Mouse (Mus musculus) macrophage (primary cell): ENCODE measurements at regions not wholly inside any gene's neighbourhood (a gene's known extent, or its start where the extent isn't known, plus 50 kb on each side); places are given as distances from the start of the nearest gene placed in this dataset.

Experiments
- H3K27ac ChIP-seq: fragments of 350-480 bp; formaldehyde crosslinking; 2 replicates; pipeline ENCODE4 v1.9.0; 2021
- H3K36me3 ChIP-seq: fragments of 350-480 bp; formaldehyde crosslinking; 2 replicates; pipeline ENCODE4 v1.9.0; 2021; ENCODE audit errors: inconsistent target
- H3K4me3 ChIP-seq: fragments of 350-480 bp; formaldehyde crosslinking; 2 replicates; pipeline ENCODE4 v1.9.0; 2021; ENCODE audit errors: inconsistent target
- H3K79me2 ChIP-seq: fragments of 350-480 bp; formaldehyde crosslinking; 2 replicates; pipeline ENCODE4 v1.9.0; 2021; ENCODE audit errors: inconsistent target
- WGBS: methylation state at CpG from one replicate; pipeline ENCODE4 v1.1.7; 2026; ENCODE audit warnings: inconsistent platforms; ENCODE audit not compliant: missing documents; 5-methylcytosine and 5-hydroxymethylcytosine counted together

- WGBS, result 9% methylated on average over 3 of the region's 3 CpGs
- Histone ChIP-seq H3K27ac (peak overlapping the region; percentile 54), H3K79me2 (no peaks in the 10 kb centered on the region), H3K36me3 (no peaks in the 10 kb centered on the region), H3K4me3 (no peak overlapping the region)
These were observed 102.5 kb upstream of the Tmc3 start for GRCm38 (mm10) chr7:83482254-83482653.

- no peaks in the 10 kb centered on the region for H3K36me3 ChIP-seq
- peak overlapping the region; percentile 54 for H3K27ac ChIP-seq
- H3K4me3 ChIP-seq, result no peak overlapping the region
- 15% methylated on average over 7 of the region's 7 CpGs for WGBS
- no peaks in the 10 kb centered on the region for H3K79me2 ChIP-seq
These were observed 101.9 kb upstream of the Tmc3 start for GRCm38 (mm10) chr7:83482671-83483304.

GRCm38 (mm10) chr7:83486156-83486750 lies 98.5 kb upstream of the Tmc3 start:
- no peak overlapping the region for H3K4me3 ChIP-seq
- 92% methylated on average over 2 of the region's 2 CpGs for WGBS
- no peaks in the 10 kb centered on the region for H3K79me2 ChIP-seq
- no peak overlapping the region for H3K27ac ChIP-seq
- H3K36me3 ChIP-seq, result no peaks in the 10 kb centered on the region

- Histone ChIP-seq H3K79me2 (no peaks in the 10 kb centered on the region), H3K36me3 (no peaks in the 10 kb centered on the region), H3K27ac (no peak overlapping the region), H3K4me3 (no peak overlapping the region)
- WGBS, result 64% methylated on average over 1 of the region's 1 CpGs
These were observed 94.9 kb upstream of the Tmc3 start for GRCm38 (mm10) chr7:83489790-83490189.

- no peak overlapping the region for H3K27ac ChIP-seq
- no peak overlapping the region for H3K4me3 ChIP-seq
- WGBS, result 77% methylated on average over 2 of the region's 2 CpGs
- no peaks in the 10 kb centered on the region for H3K79me2 ChIP-seq
- H3K36me3 ChIP-seq, result no peaks in the 10 kb centered on the region
These were observed 79.6 kb upstream of the Tmc3 start for GRCm38 (mm10) chr7:83504996-83505645.

GRCm38 (mm10) chr7:83516295-83516694 lies 68.4 kb upstream of the Tmc3 start:
- WGBS, result 79% methylated on average over 4 of the region's 4 CpGs
- Histone ChIP-seq H3K27ac (no peak overlapping the region), H3K4me3 (no peak overlapping the region), H3K79me2 (no peaks in the 10 kb centered on the region), H3K36me3 (no peaks in the 10 kb centered on the region)

- Histone ChIP-seq H3K27ac (no peak overlapping the region), H3K4me3 (no peak overlapping the region), H3K79me2 (no peaks in the 10 kb centered on the region), H3K36me3 (no peaks in the 10 kb centered on the region)
- WGBS, result 86% methylated on average over 7 of the region's 7 CpGs
These were observed 63.2 kb upstream of the Tmc3 start for GRCm38 (mm10) chr7:83521511-83521910.
